Mouse (Mus musculus): ENCODE measurements around the gene Zfp30. TPM values are rescaled to one million over a fixed set of nuclear protein-coding genes. Genes with fewer than 3 reads are reported as not detected.

Zfp30 gene
- 4.4 and 4.5 TPM in 2 replicates for polyA plus RNA-seq (2012; rRNA removed)

DNA sequence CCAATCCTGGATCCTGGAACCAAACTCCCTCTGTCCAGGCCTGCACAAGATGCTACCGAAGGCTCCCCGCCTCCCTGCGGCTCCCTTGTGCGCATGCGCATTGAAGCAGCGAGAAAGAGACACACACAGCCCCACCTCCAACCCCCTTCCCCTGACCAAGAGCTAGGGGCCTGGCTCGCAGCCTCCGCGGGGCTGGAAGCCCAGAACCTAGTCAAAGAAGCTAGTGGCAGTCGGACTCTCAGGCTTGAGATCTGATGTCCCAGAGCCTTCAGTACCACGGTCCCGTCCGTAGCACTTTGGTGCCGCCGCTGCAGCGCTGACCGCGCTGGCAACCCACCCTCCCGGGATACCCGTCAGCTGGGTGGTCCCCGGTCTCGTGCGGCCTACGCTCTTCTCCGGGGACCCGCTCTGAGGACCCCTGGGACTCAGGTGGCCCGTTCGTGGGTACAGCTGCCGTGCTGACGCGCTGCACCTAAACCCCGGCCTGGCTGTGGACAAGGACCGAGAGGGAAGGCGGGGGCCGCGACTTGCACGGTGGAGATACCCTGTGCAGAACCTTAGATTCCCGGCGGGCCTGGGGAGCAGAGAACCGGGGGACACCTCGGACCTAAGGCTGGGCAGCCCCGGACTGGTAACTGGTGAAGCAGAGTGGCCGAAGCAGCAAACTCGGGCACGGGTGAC lies at the start of gene Zfp30:
TSS of gene Zfp30 (plus strand) at position 128 of the 681 bp plus-strand sequence.

DNA sequence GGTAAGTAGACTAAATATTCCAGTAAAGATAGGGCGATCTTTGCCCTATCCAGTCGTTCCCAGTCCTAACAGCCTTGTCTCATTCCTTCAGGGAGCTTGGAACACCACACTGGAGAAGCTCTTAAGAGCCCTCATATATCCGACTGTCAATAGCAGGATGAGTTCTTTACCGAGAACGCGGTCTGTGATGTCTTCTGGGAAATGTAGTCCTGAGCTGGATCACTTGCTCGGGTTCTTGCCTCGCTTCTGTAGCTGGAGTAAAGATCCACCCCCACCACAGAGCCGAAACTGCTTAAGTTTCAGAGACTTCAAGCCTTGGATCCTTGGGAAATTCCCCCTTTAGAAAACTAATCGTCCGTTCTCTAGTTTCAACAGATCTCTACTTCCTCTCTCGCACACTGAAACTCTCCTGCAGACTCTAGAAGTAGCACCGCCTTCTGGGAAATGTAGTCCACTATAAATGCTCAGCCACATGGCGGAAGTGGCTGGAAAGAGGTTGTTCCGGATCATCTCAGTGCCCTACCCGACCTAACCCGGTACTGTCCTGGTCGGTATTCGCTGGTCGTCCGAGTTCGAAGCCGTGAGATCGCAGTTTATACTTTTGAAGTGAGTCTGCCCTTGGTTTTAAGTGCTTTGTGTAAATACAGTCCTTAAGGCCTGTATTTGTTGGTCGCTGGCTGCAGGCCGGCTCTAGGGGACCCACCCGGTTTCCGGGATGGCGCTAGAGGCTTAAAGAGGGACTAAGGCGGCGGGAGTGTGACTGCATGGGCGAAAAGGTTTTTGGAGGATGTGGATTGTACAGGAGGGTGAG lies 15.5 kb upstream of the Zfp30 start, which contains the start of gene Zfp84:
TSS of gene Zfp84 (plus strand) at position 463 of the 811 bp plus-strand sequence.

GRCm38 (mm10) chr7:29815910-29816429 lies 32.2 kb downstream of the Zfp30 start, which contains the start of gene Zfp790:
Gene Zfp790 (plus strand): TSS chr7:29816114.

Other genes with a start within 250 kb of the Zfp30 start
- 0.12 and 0.15 TPM in 2 replicates for gene Catsperg2, start 57.0 kb upstream of the Zfp30 start, polyA plus RNA-seq (2012; rRNA removed)
- 3.1 and 4.0 TPM in 2 replicates for gene Zfp84, start 15.4 kb upstream of the Zfp30 start, polyA plus RNA-seq (2012; rRNA removed)
- 2.0 and 2.3 TPM in 2 replicates for gene Zfp790, start 32.1 kb downstream of the Zfp30 start, polyA plus RNA-seq (2012; rRNA removed)
- 0.32 and 0.39 TPM in 2 replicates for gene Zfp940, start 69.7 kb downstream of the Zfp30 start, polyA plus RNA-seq (2012; rRNA removed)
- gene Zfp420, start 76.0 kb downstream of the Zfp30 start, polyA plus RNA-seq (2012; rRNA removed) = 0.85 TPM in 2 replicates
- 2.6 and 2.9 TPM in 2 replicates for gene Zfp27, start 122.6 kb downstream of the Zfp30 start, polyA plus RNA-seq (2012; rRNA removed)
- gene Zfp383, start 124.2 kb downstream of the Zfp30 start, polyA plus RNA-seq (2012; rRNA removed) = 1.2 and 1.7 TPM in 2 replicates
- 6.0 and 18.7 TPM in 2 replicates for gene Zfp74, start 170.1 kb downstream of the Zfp30 start, polyA plus RNA-seq (2012; rRNA removed)
- gene Zfp568, start 200.0 kb downstream of the Zfp30 start, polyA plus RNA-seq (2012; rRNA removed) = 6.6 TPM in 2 replicates